Mouse (Mus musculus) MEL (cell line): ENCODE results near the gene Rnase4.

ENCODE experiments used
- CHD1 ChIP-seq: IDR thresholded peaks from 2 replicates; pipeline ENCODE4 v1.6.1; 2012; ENCODE audit warnings: low read depth, mild to moderate bottlenecking, inconsistent platforms, low read length, improper control_type of control experiment
- CTCF ChIP-seq, 3 experiments: IDR thresholded peaks in 2 of 3; conservative IDR thresholded peaks in 1 of 3; 2 replicates each; pipeline ENCODE4 v1.5.1; 2011 to 2012; ENCODE audit warnings: low read length in 3 of 3, low read depth in 2 of 3, mild to moderate bottlenecking in 2 of 3, improper control_type of control experiment in 1 of 3, inconsistent platforms in 1 of 3, mixed read lengths in 1 of 3, moderate library complexity in 1 of 3; ENCODE audit not compliant: control insufficient read depth in 1 of 3, insufficient read depth in 1 of 3, poor library complexity in 1 of 3, severe bottlenecking in 1 of 3
- EP300 ChIP-seq, 2 experiments: IDR thresholded peaks; 2 replicates each; pipeline ENCODE4 v1.6.1; 2011; ENCODE audit warnings: improper control_type of control experiment in 2 of 2, low read length in 2 of 2, low read depth in 1 of 2, mild to moderate bottlenecking in 1 of 2
- GABPA ChIP-seq: IDR thresholded peaks from 2 replicates; pipeline ENCODE4 v1.6.1; 2012; ENCODE audit warnings: low read depth, mild to moderate bottlenecking, inconsistent platforms, low read length, improper control_type of control experiment, moderate library complexity
- MAFK ChIP-seq: IDR thresholded peaks from 2 replicates; pipeline ENCODE4 v1.6.1; 2011; ENCODE audit warnings: low read depth, mild to moderate bottlenecking, low read length, improper control_type of control experiment, borderline replicate concordance
- NRF1 ChIP-seq: IDR thresholded peaks from 2 replicates; pipeline ENCODE4 v1.6.1; 2014; ENCODE audit warnings: low read depth, mild to moderate bottlenecking, inconsistent platforms, low read length, improper control_type of control experiment, moderate library complexity; ENCODE audit not compliant: poor library complexity, insufficient read depth, severe bottlenecking
- POLR2A ChIP-seq, 2 experiments: IDR thresholded peaks; 2 replicates each; pipeline ENCODE4 v1.6.1; 2011 to 2012; ENCODE audit warnings: low read length in 2 of 2, mild to moderate bottlenecking in 2 of 2, control low read depth in 1 of 2, improper control_type of control experiment in 1 of 2, low read depth in 1 of 2, moderate library complexity in 1 of 2; ENCODE audit not compliant: control insufficient read depth in 1 of 2, insufficient read depth in 1 of 2, poor library complexity in 1 of 2
- RAD21 ChIP-seq: IDR thresholded peaks from 2 replicates; pipeline ENCODE4 v1.6.1; 2011; ENCODE audit warnings: mild to moderate bottlenecking, low read depth, low read length, improper control_type of control experiment
- TAL1 ChIP-seq: IDR thresholded peaks from 2 replicates; pipeline ENCODE4 v1.6.1; 2012; ENCODE audit warnings: mild to moderate bottlenecking, inconsistent platforms, low read length, moderate library complexity, mixed read lengths
- USF1 ChIP-seq: IDR thresholded peaks from 2 replicates; pipeline ENCODE4 v1.6.1; 2014; ENCODE audit warnings: low read depth, mild to moderate bottlenecking, inconsistent platforms, low read length, improper control_type of control experiment, moderate library complexity
- ZKSCAN1 ChIP-seq: IDR thresholded peaks from 2 replicates; pipeline ENCODE4 v1.6.1; 2012; ENCODE audit warnings: low read depth, mild to moderate bottlenecking, inconsistent platforms, low read length, improper control_type of control experiment, moderate library complexity
- ZMIZ1 ChIP-seq: IDR thresholded peaks from 2 replicates; pipeline ENCODE4 v1.6.1; 2012; ENCODE audit warnings: low read depth, mild to moderate bottlenecking, inconsistent platforms, low read length, improper control_type of control experiment, moderate library complexity

DNA sequence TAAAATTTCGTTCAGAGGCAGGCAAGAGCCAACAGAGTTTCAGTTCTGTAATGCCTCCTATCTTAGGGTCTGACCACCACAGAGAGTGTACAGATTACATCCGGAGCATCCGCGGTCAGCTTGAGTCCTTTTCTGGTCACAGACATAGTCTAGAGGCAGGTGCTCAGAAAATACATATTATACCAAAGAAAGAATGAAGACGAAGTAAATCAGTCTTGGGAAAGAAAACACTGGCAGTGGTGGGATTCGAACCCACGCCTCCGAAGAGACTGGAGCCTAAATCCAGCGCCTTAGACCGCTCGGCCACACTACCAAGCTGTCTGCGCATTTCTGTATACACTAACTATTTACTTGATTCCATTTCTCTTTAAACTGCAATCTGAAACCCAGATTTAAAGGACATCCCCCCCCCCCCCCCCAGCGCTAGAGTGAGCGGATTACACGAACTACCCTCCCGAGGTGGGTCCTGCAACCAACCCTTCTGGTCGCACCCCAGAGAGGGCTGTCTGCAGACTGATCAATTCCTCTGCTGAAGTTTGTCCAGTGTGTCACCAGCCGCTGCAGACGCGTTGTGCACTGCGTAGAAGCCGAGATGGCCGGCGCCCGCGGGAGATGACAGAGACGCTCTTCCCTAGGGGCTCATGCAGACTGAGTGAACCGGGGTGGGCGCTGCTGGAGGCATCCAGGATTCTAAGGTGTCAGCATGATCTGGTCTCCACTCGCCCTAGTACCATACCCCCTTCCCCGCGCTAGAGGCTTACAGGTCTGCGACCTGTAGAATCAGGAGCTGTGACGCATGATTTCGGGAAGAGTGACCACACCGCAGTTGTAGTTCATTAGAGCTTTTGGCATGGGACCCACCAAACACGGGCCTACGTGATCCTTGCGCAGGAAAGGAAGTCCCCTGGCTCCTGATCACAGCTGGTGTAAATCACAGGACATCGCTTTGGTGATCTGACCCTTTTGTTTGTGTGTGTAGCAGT lies 8.0 kb upstream of the Rnase4 start:
- TF ChIP-seq CTCF (IDR thresholded peaks at IDR 0.05 in 2 of 3, conservative IDR thresholded peaks at IDR 0.05 in 1 of 3; ENCODE audit: control insufficient read depth in 1 of 3, insufficient read depth in 1 of 3, low read depth in 2 of 3, low read length in 3 of 3, poor library complexity in 1 of 3, severe bottlenecking in 1 of 3) = no peak
- TF ChIP-seq GABPA = no peak
- TF ChIP-seq POLR2A (IDR thresholded peaks at IDR 0.05; ENCODE audit: control insufficient read depth in 1 of 2, insufficient read depth in 1 of 2, low read depth in 1 of 2, low read length in 2 of 2, poor library complexity in 1 of 2) = no peak
- TF ChIP-seq RAD21 = no peak
- TF ChIP-seq ZMIZ1 = no peak
- TF ChIP-seq USF1 = no peak
- no peak for TF ChIP-seq ZKSCAN1
- TF ChIP-seq CHD1 = no peak
- TF ChIP-seq MAFK = no peak
- TF ChIP-seq NRF1 = no peak
- no peak for TF ChIP-seq TAL1
- no peak for TF ChIP-seq EP300 (IDR thresholded peaks at IDR 0.05; ENCODE audit: low read depth in 1 of 2, low read length in 2 of 2)
